Mouse (Mus musculus): ENCODE results near the gene Rubcnl.

DNA sequence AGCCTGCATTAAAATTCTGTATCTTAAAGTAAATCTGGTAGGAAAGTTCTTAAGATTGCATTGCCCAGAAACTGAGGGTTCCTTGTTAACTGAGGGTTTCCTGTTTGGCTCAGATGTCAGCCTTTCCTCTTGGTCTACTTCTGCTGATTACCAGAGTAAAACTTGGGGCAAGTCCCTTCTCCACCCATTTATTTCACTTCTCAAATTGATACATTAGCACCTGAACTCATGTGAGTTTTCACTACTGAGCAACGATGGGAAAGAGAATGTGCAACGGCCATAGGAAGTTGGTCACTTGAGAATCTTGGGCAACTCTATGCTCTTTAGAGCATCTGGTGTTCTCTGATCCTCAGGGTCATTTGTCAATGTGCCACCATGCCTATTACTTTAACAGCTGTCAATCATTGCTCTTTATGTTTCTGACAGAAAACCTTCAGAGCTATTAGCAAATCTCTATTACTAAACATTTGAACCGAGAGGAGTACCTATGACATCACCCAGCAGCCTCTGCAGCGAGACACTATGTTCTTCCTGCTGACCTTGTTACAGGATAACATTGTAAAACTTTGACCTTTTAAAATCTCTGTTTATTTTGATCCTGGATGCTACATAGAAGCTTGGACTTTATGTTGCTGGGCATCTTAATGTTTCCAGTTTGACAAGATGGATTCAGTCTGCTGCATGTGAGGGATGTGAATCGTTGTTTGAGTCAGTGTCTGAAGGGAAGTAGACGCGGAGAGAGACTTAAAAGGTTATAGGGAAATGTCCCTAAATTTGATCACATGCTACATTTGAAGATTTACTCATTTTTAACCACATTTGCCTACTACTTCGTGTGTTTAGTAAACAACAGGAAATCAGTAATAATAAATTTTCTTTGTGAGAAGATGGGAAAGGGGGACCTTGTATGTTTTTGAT lies 9.2 kb downstream of the Rubcnl start:
- no peak for TF ChIP-seq CTCF (IDR thresholded peaks at IDR 0.05; ENCODE audit: insufficient read depth, low read length)
- no peak for TF ChIP-seq POLR2A (IDR thresholded peaks at IDR 0.05; ENCODE audit: borderline replicate concordance, extremely low read depth, low read depth, low read length)

Data from lung, adult 2 months (tissue).